Comparison of ENCODE assay signal across 20 mouse cellular contexts in genomic region chr8:42017786-42018185, GRCm38 (mm10).
"Had no signal": no experiment of that assay in that cellular context is flagged by ENCODE, and none has a peak within 500 bp of the region (broad histone marks: within the 10 kb centered on the region; RNA-seq: fewer than 3 reads in every experiment).

No protein-coding gene starts in this region.

- H3K4me1 ChIP-seq: limb, embryonic 13.5 days; liver, embryonic 12.5 days; liver, embryonic 15.5 days; lung, embryonic 15.5 days had no signal

- H3K4me3 ChIP-seq: left cerebral cortex, adult 2 months; limb, embryonic 13.5 days; liver, embryonic 12.5 days; liver, embryonic 15.5 days; lung, embryonic 15.5 days had no signal

- DNase-seq: kidney, adult 9 months; kidney, postnatal 25 days; layer of hippocampus, postnatal 36 days; liver; lung, adult 18-20 months; lung, postnatal 14 days; lung, postnatal 4 days; midbrain, embryonic 14.5 days; right cerebral cortex, adult 18-20 months; right cerebral cortex, postnatal 14 days; right cerebral cortex, postnatal 4 days; thymus, adult 2 months; thymus, postnatal 14 days; thymus, postnatal 4 days had no signal

- H3K9me3 ChIP-seq: limb, embryonic 13.5 days; liver, embryonic 12.5 days; liver, embryonic 15.5 days; lung, embryonic 15.5 days had no signal

- H3K36me3 ChIP-seq: limb, embryonic 13.5 days; liver, embryonic 12.5 days; liver, embryonic 15.5 days; lung, embryonic 15.5 days had no signal

- H3K27ac ChIP-seq: left cerebral cortex, adult 2 months; limb, embryonic 13.5 days; liver, embryonic 12.5 days; liver, embryonic 15.5 days; lung, embryonic 15.5 days; stomach, postnatal 0 days had no signal

- H3K27me3 ChIP-seq: limb, embryonic 13.5 days; liver, embryonic 12.5 days; liver, embryonic 15.5 days; lung, embryonic 15.5 days had no signal
